Mouse (Mus musculus) limb, embryonic 15.5 days (tissue): ENCODE measurements at regions not wholly inside any gene's neighbourhood (a gene's known extent, or its start where the extent isn't known, plus 50 kb on each side); places are given as distances from the start of the nearest gene placed in this dataset.

ENCODE experiments used
- ATAC-seq: fragments of 200-750 bp; cut with Nextera tagmentation; 2 replicates; pipeline ENCODE4 v1.8.0; 2017; ENCODE audit warnings: low read depth, moderate TSS enrichment; ENCODE audit not compliant: insufficient number of reproducible peaks, low FRiP score, low TSS enrichment
- H3K27ac ChIP-seq: fragments of 300-500 bp; sonication (generic); 2 replicates; pipeline ENCODE4 v1.5.1; 2015; ENCODE audit warnings: moderate library complexity, mild to moderate bottlenecking, inconsistent platforms
- H3K27me3 ChIP-seq: fragments of 300-500 bp; sonication (generic); 2 replicates; pipeline ENCODE4 v1.6.1; 2015; ENCODE audit warnings: inconsistent platforms
- H3K36me3 ChIP-seq: fragments of 300-500 bp; sonication (generic); 2 replicates; pipeline ENCODE4 v1.6.1; 2015; ENCODE audit warnings: inconsistent platforms
- H3K4me1 ChIP-seq: fragments of 300-500 bp; sonication (generic); 2 replicates; pipeline ENCODE4 v1.6.1; 2015; ENCODE audit warnings: inconsistent platforms
- H3K4me2 ChIP-seq: fragments of 300-500 bp; sonication (generic); 2 replicates; pipeline ENCODE4 v1.6.1; 2015; ENCODE audit warnings: mild to moderate bottlenecking, inconsistent platforms
- H3K4me3 ChIP-seq: fragments of 300-500 bp; sonication (generic); 2 replicates; pipeline ENCODE4 v1.5.1; 2015; ENCODE audit warnings: mild to moderate bottlenecking, inconsistent platforms
- H3K9ac ChIP-seq: fragments of 300-500 bp; sonication (generic); 2 replicates; pipeline ENCODE4 v1.6.1; 2015; ENCODE audit warnings: inconsistent platforms
- H3K9me3 ChIP-seq: fragments of 300-500 bp; sonication (generic); 2 replicates; pipeline ENCODE4 v1.6.1; 2016; ENCODE audit warnings: inconsistent platforms
- WGBS: fragments of 180-500 bp; shearing (Covaris S2); methylation state at CpG from one replicate; pipeline ENCODE4 v1.1.7; 2015; 5-methylcytosine and 5-hydroxymethylcytosine counted together

DNA sequence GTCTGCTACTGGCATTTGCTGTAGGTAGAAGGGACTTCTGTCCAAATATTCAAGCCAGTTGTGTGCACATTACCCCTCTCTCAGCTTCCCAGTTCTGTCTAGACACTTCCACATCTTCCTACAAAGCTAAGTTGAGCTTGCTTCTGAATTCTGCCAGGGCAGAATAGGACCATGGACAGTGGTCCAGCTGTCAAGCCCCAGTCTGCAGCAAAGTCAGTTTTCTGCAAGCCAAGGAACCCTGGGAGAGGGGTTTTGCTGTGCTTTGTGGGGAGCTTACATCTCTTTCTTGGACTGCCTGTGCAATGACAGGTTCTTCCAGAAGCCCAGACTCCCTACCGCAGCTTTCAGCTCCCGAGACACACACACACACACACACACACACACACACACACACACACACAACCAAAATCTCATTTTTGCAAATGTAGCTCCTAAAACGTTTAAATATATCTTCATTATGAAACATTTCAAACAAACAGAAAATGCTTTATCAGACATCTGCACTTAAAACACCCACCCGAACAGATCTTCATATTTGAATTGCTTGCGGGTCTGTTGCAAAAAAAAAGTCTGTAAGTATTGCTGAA is 91.4 kb upstream of the Mkln1 start:
- Histone ChIP-seq H3K27me3 (no peaks in the 10 kb centered on the region), H3K4me1 (no peaks in the 10 kb centered on the region), H3K36me3 (no peaks in the 10 kb centered on the region), H3K27ac (no peak overlapping the region), H3K9ac (no peak overlapping the region), H3K4me2 (no peak overlapping the region), H3K4me3 (no peak overlapping the region), H3K9me3 (no peaks in the 10 kb centered on the region)
- 53% methylated on average over 5 of the region's 5 CpGs for WGBS
- ATAC-seq, result no peak

- no peak for ATAC-seq
- Histone ChIP-seq H3K4me1 (no peaks in the 10 kb centered on the region), H3K27me3 (no peaks in the 10 kb centered on the region), H3K36me3 (no peaks in the 10 kb centered on the region), H3K4me3 (no peak overlapping the region), H3K4me2 (no peak overlapping the region), H3K9me3 (no peaks in the 10 kb centered on the region), H3K27ac (no peak overlapping the region), H3K9ac (no peak overlapping the region)
- 20% methylated on average over 4 of the region's 4 CpGs for WGBS
These were observed 90.6 kb upstream of the Mkln1 start for GRCm38 (mm10) chr6:31307899-31308298.

DNA sequence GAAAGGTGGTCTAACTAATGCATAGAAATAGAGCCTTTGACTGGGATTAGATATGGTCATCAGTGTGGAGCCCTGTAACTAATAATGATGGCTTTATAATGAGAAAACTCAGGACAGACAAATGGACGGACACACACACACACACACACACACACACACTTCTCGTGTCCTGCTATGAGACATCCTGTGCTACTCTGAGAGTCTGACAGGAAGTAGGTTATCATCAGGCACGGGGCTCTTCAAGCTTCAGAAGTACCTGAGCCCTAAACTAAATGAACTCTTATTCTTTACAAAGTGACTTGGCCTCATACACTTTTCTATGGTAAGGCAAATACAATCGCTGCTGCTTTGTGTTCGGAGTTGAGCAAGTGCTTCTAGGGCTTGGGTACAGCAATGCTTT is 87.9 kb upstream of the Mkln1 start:
- Histone ChIP-seq H3K27me3 (no peaks in the 10 kb centered on the region), H3K27ac (no peak overlapping the region), H3K36me3 (no peaks in the 10 kb centered on the region), H3K4me2 (no peak overlapping the region), H3K9ac (no peak overlapping the region), H3K4me1 (no peaks in the 10 kb centered on the region), H3K9me3 (no peaks in the 10 kb centered on the region), H3K4me3 (no peak overlapping the region)
- no peak for ATAC-seq
- 80% methylated on average over 5 of the region's 5 CpGs for WGBS

GRCm38 (mm10) chr6:31313869-31314470 is 84.6 kb upstream of the Mkln1 start:
- Histone ChIP-seq H3K36me3 (no peaks in the 10 kb centered on the region), H3K4me2 (no peak overlapping the region), H3K9me3 (no peaks in the 10 kb centered on the region), H3K4me3 (no peak overlapping the region), H3K9ac (no peak overlapping the region), H3K27me3 (no peaks in the 10 kb centered on the region), H3K4me1 (peaks cover 6% of the 10 kb centered on the region), H3K27ac (no peak overlapping the region)
- no peak for ATAC-seq
- WGBS, result 55% methylated on average over 5 of the region's 5 CpGs

- 0 out of 2 replicates have a peak overlapping the region, but pooled peaks have one; percentile 6 for H3K4me3 ChIP-seq
- no peak overlapping the region for H3K27ac ChIP-seq
- no peak for ATAC-seq
- peaks cover 6% of the 10 kb centered on the region for H3K4me1 ChIP-seq
- H3K9me3 ChIP-seq, result no peaks in the 10 kb centered on the region
- 6% methylated on average over 12 of the region's 12 CpGs for WGBS
- H3K27me3 ChIP-seq, result no peaks in the 10 kb centered on the region
- H3K4me2 ChIP-seq, result peak overlapping the region; percentile 25
- no peaks in the 10 kb centered on the region for H3K36me3 ChIP-seq
- H3K9ac ChIP-seq, result no peak overlapping the region
These were observed 80.8 kb upstream of the Mkln1 start for GRCm38 (mm10) chr6:31317741-31318225.

DNA sequence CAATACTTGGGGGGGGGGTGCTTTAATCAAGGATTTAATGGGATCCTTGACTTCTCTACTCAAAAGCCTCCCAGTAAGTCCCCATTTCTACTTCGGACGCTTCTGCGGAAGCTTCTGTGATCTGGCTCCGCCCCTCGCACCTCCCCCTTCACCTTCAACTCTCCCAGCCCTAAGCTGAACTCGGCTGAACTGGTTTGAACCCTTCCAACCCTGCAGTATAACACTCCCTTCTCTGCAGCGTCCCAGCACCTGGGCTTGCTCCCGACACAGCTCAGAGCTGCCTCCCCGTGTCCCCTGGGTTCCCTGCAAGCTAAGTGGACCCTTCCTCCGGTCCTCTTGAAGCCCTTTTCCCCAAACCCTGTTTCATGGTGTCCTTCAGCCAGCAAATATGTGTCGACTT is 80.0 kb upstream of the Mkln1 start:
- no peak overlapping the region for H3K4me3 ChIP-seq
- no peak for ATAC-seq

DNA sequence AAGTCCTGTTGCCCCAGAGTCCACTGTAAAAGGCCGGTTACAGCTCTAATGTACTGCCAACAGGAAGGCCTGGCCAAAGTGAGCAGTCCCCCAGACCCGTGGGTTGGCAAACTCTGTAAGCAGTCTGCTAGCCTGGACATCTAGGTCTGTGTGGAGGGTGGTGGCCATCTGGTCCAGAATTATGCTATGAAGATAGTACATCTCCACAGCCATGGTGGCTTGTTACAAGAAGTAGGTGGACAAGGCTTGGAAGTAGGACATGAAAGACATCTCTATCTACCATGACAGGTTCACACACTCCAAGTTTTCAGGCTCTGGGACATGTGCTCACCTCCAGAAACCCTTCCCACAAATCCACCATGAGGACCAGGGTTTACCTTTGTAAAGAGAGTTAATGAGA is 79.1 kb upstream of the Mkln1 start:
- no peaks in the 10 kb centered on the region for H3K36me3 ChIP-seq
- WGBS, result 61% methylated on average over 2 of the region's 2 CpGs
- ATAC-seq, result no peak
- no peak overlapping the region for H3K4me3 ChIP-seq
- H3K4me2 ChIP-seq, result no peak overlapping the region
- peaks cover 6% of the 10 kb centered on the region for H3K4me1 ChIP-seq
- no peak overlapping the region for H3K27ac ChIP-seq
- no peaks in the 10 kb centered on the region for H3K9me3 ChIP-seq
- no peaks in the 10 kb centered on the region for H3K27me3 ChIP-seq
- no peak overlapping the region for H3K9ac ChIP-seq

More for the DNA sequence above, 80.0 kb upstream of the Mkln1 start:
- no peak overlapping the region for H3K9ac ChIP-seq
- H3K27me3 ChIP-seq, result no peaks in the 10 kb centered on the region
- no peak overlapping the region for H3K27ac ChIP-seq
- no peaks in the 10 kb centered on the region for H3K9me3 ChIP-seq
- no peaks in the 10 kb centered on the region for H3K36me3 ChIP-seq
- WGBS, result 4% methylated on average over 11 of the region's 11 CpGs
- peaks cover 6% of the 10 kb centered on the region for H3K4me1 ChIP-seq
- peak overlapping the region; percentile 25 for H3K4me2 ChIP-seq

DNA sequence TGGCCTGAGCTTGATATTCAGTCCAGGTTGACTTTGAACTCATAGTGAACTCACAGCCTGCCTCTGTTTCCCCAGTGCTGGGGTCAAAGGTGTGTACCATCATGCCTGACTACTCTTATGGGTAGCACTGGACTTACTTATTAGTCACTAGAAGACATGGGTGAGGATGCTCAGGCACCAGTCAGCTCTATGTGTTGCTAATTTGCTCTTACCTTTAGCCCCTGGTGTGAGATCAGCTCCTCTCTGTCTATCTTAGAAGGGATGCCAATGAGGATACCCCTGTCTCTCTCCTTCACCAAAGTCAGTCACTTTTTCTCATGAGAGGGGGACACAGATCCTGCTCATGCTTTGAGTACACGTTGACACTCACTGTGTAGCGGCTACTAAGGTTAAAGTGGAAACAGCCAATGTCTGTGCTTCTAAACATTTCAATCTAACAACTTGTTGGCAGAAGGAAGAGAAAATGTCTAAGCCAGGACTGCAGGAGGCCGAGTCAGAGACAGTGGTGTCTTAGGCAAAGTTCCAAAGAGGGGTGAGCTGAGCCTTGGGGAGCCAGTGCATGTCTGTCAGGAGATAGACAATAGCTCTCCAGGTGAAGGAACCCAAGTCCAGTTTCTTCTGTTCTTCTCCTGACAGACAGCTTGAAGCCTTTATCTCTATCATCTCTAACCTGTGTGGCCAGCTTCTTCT is 78.2 kb upstream of the Mkln1 start:
- H3K9me3 ChIP-seq, result no peaks in the 10 kb centered on the region
- H3K27ac ChIP-seq, result no peak overlapping the region
- WGBS, result 73% methylated on average over 3 of the region's 3 CpGs
- no peaks in the 10 kb centered on the region for H3K27me3 ChIP-seq
- H3K9ac ChIP-seq, result no peak overlapping the region
- no peak overlapping the region for H3K4me3 ChIP-seq
- ATAC-seq, result no peak
- H3K36me3 ChIP-seq, result no peaks in the 10 kb centered on the region
- H3K4me1 ChIP-seq, result peaks cover 6% of the 10 kb centered on the region
- H3K4me2 ChIP-seq, result no peak overlapping the region

GRCm38 (mm10) chr6:31321066-31321846 is 77.3 kb upstream of the Mkln1 start:
- ATAC-seq, result no peak
- no peak overlapping the region for H3K9ac ChIP-seq
- H3K36me3 ChIP-seq, result no peaks in the 10 kb centered on the region
- H3K9me3 ChIP-seq, result no peaks in the 10 kb centered on the region
- H3K4me3 ChIP-seq, result no peak overlapping the region
- H3K4me2 ChIP-seq, result no peak overlapping the region
- WGBS, result 74% methylated on average over 7 of the region's 7 CpGs
- H3K27ac ChIP-seq, result no peak overlapping the region
- H3K27me3 ChIP-seq, result no peaks in the 10 kb centered on the region
- peaks cover 6% of the 10 kb centered on the region for H3K4me1 ChIP-seq

- no peak for ATAC-seq
These were observed 76.6 kb upstream of the Mkln1 start for GRCm38 (mm10) chr6:31321902-31322301.

DNA sequence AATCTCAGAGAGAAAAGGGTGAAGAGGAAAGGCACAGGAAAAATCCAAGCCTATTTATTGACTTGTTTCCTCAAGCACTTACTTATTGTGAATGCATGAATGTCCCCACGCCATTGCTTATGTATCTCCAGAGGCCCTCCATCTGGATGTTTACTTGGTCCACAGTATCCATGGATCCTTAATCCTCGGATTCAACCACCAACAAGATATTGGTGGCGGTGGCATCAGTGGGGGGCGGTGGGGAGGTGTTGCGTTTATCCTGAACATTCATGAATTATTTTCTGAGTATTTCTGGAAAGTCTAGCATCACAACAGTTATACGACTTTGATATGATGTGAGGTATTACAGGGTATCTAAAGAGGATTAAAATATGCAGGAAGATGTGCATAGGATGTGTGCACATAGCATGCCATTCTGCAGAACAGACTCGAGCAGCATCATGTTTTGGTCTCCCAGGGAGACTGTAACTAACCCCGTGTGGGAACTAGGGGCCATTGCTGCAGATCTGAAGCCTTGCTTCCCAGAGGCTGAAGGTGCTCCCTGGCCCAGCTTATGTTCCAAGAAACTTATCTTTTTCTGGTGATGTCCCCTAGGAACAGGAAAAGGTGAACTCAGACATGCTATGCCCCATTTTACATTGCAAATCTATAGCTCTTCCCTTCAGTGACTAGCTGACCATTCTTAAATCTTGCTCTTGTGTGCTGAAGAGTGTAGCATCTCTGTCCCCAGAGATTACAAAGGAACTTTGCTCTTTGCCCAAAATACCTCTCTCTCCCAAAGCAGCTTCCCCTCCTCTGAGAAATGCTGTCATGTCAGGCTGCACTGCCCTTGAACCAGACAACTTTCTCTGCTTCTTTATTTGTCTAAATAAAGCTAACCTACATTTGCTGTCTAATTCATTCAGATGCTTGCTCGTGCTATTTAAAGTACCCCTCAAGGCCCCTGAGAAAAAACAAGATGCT is 75.0 kb upstream of the Mkln1 start:
- no peak for ATAC-seq
- H3K4me2 ChIP-seq, result no peak overlapping the region
- H3K27me3 ChIP-seq, result no peaks in the 10 kb centered on the region
- H3K27ac ChIP-seq, result no peak overlapping the region
- 67% methylated on average over 9 of the region's 9 CpGs for WGBS
- H3K4me3 ChIP-seq, result no peak overlapping the region
- H3K36me3 ChIP-seq, result no peaks in the 10 kb centered on the region
- H3K4me1 ChIP-seq, result peaks cover 1% of the 10 kb centered on the region; the same call in 1 of the 2 replicates
- H3K9ac ChIP-seq, result no peak overlapping the region
- H3K9me3 ChIP-seq, result no peaks in the 10 kb centered on the region

More at GRCm38 (mm10) chr6:31321902-31322301, 76.6 kb upstream of the Mkln1 start:
- Histone ChIP-seq H3K9me3 (no peaks in the 10 kb centered on the region), H3K27ac (no peak overlapping the region), H3K4me1 (peaks cover 6% of the 10 kb centered on the region), H3K4me2 (no peak overlapping the region), H3K9ac (no peak overlapping the region), H3K4me3 (no peak overlapping the region), H3K36me3 (no peaks in the 10 kb centered on the region), H3K27me3 (no peaks in the 10 kb centered on the region)
- WGBS, result 46% methylated on average over 10 of the region's 10 CpGs
